Mouse (Mus musculus) forebrain, embryonic 11.5 days (tissue): ENCODE measurements around the gene Spem1. TPM values are rescaled to one million over a fixed set of nuclear protein-coding genes. Genes with fewer than 3 reads are reported as not detected.

ENCODE experiments used
- ATAC-seq: fragments of 200-750 bp; cut with Nextera tagmentation; replicated peaks from 2 replicates; pipeline ENCODE4 v1.8.0; 2017; ENCODE audit warnings: moderate TSS enrichment; ENCODE audit not compliant: low FRiP score
- DNase-seq: peaks from one replicate; pipeline ENCODE4 v3.0.0-alpha.2; 2017; ENCODE audit warnings: low spot score
- H3K27ac ChIP-seq: fragments of 300-500 bp; sonication (generic); 2 replicates; pipeline ENCODE4 v1.5.1; 2014; ENCODE audit warnings: low read depth, low read length
- H3K27me3 ChIP-seq: fragments of 300-500 bp; sonication (generic); 2 replicates; pipeline ENCODE4 v1.6.1; 2014; ENCODE audit warnings: mild to moderate bottlenecking, low read length, mixed read lengths; ENCODE audit not compliant: control insufficient read depth, insufficient read depth
- H3K36me3 ChIP-seq: fragments of 300-500 bp; sonication (generic); 2 replicates; pipeline ENCODE4 v1.6.1; 2014; ENCODE audit warnings: mild to moderate bottlenecking, low read length, moderate library complexity, mixed read lengths; ENCODE audit not compliant: control insufficient read depth, insufficient read depth
- H3K4me1 ChIP-seq: fragments of 300-500 bp; sonication (generic); replicated peaks from 2 replicates; pipeline ENCODE4 v1.6.1; 2014; ENCODE audit warnings: low read length, mixed read lengths; ENCODE audit not compliant: control insufficient read depth, insufficient read depth
- H3K4me2 ChIP-seq: fragments of 300-500 bp; sonication (generic); 2 replicates; pipeline ENCODE4 v1.6.1; 2014; ENCODE audit warnings: low read depth, mild to moderate bottlenecking, low read length, moderate library complexity, mixed read lengths; ENCODE audit not compliant: severe bottlenecking
- H3K4me3 ChIP-seq: fragments of 300-500 bp; sonication (generic); 2 replicates; pipeline ENCODE4 v1.5.1; 2014; ENCODE audit warnings: low read depth, low read length
- H3K9ac ChIP-seq: fragments of 300-500 bp; sonication (generic); 2 replicates; pipeline ENCODE4 v1.6.1; 2014; ENCODE audit warnings: low read length
- H3K9me3 ChIP-seq: fragments of 300-500 bp; sonication (generic); 2 replicates; pipeline ENCODE4 v1.6.1; 2016; ENCODE audit warnings: low read length, mixed read lengths; ENCODE audit not compliant: control insufficient read depth
- WGBS: fragments of 180-500 bp; shearing (Covaris S2); extraction: QIAGEN DNeasy Blood & Tissue Kit; methylation state at CpG from one replicate; pipeline ENCODE4 v1.1.7; 2014; 5-methylcytosine and 5-hydroxymethylcytosine counted together
- polyA plus RNA-seq: library from polyadenylated mRNA; unstranded; fragments of >200 nt; fragmentation: Nextera tagmentation; extraction: Ambion mirVana; gene quantifications from 2 replicates; pipeline ENCODE4 v1.2.1, GENCODE M21; 2014

Spem1 gene
- polyA plus RNA-seq, 1 experiment from 2014 or later: not detected

DNA sequence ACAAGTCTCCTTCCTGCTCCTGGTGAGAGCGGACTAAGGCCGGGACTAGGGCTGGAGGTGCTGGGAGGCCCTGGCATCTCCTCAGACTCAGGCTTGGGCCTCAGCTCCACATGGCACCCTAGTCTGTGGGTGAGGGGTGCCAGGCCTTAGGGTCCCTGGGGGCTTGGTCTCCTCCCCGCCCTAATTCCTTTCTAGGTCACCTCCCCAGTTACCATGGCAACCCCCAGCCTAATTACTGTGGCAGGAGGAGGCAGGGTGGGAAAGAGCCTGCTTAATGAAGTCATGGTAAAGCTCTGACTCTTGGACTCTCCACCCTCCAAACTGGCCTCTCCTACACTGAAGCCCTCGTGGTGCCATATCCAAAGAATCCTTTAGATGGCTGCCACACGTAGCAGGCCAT is 6.9 kb upstream of the Spem1 start:
- H3K9me3 ChIP-seq: no peaks in the 10 kb centered on the region
- peaks cover 15% of the 10 kb centered on the region for H3K36me3 ChIP-seq
- WGBS: 69% methylated on average over 5 of the region's 5 CpGs
- no peak overlapping the region for H3K27ac ChIP-seq
- no peak overlapping the region for H3K4me3 ChIP-seq
- no peaks in the 10 kb centered on the region; the same call in 1 of the 2 replicates for H3K27me3 ChIP-seq
- no peak overlapping the region for H3K4me2 ChIP-seq
- no peak for DNase-seq
- H3K9ac ChIP-seq: no peak overlapping the region
- ATAC-seq: no peak
- H3K4me1 ChIP-seq: peaks cover 7% of the 10 kb centered on the region; the same call in 1 of the 2 replicates

GRCm38 (mm10) chr11:69823456-69823855 is 1.5 kb upstream of the Spem1 start:
- H3K4me2 ChIP-seq: no peak overlapping the region
- no peak for ATAC-seq
- no peak for DNase-seq
- no peaks in the 10 kb centered on the region for H3K4me1 ChIP-seq
- H3K27ac ChIP-seq: no peak overlapping the region
- H3K9me3 ChIP-seq: no peaks in the 10 kb centered on the region
- no peak overlapping the region for H3K4me3 ChIP-seq
- H3K27me3 ChIP-seq: no peaks in the 10 kb centered on the region
- peaks cover 15% of the 10 kb centered on the region for H3K36me3 ChIP-seq
- WGBS: 78% methylated on average over 2 of the region's 2 CpGs
- H3K9ac ChIP-seq: no peak overlapping the region

DNA sequence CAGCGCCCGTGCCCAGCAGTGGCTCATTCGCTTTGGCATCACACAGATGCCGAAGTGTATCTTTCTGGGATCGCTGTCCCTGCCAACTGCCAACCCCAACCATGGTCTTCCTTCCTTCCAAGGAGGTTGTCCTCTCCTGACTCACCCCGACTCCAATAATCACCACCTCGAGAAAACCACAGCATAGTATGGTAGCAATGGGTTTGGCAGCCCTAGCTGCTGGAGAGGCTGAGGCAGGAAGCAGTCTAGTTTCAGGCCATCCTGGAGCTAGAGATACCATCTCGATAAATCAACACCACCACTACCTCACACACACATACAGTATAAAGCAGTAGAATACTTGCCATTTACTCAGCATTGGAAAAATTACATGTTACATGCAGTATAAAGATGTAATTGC is 3.1 kb downstream of the Spem1 start:
- ATAC-seq: no peak
- no peak for DNase-seq
- 92% methylated on average over 8 of the region's 8 CpGs for WGBS

GRCm38 (mm10) chr11:69818365-69818764 is 3.6 kb downstream of the Spem1 start, which contains the start of gene Spem2:
Spem2 (minus strand) TSS chr11:69818465.
- Histone ChIP-seq H3K36me3 (no peaks in the 10 kb centered on the region; the same call in 1 of the 2 replicates), H3K9me3 (0 out of 2 replicates have a peak, but pooled peaks cover 2% of the 10 kb centered on the region), H3K27ac (no peak within 1 kb of the TSS), H3K4me3 (no peak within 1 kb of the TSS), H3K9ac (no peak within 1 kb of the TSS), H3K27me3 (no peaks in the 10 kb centered on the region), H3K4me1 (no peaks in the 10 kb centered on the region), H3K4me2 (no peak within 1 kb of the TSS)
- DNase-seq (no peak), ATAC-seq (no peak)
- WGBS: 83% methylated on average over 2 of the region's 2 CpGs

More for the DNA sequence above, 3.1 kb downstream of the Spem1 start:
- Histone ChIP-seq H3K4me2 (no peak overlapping the region), H3K9ac (no peak overlapping the region), H3K27ac (no peak overlapping the region), H3K4me1 (no peaks in the 10 kb centered on the region), H3K4me3 (no peak overlapping the region), H3K36me3 (no peaks in the 10 kb centered on the region; the same call in 1 of the 2 replicates), H3K9me3 (0 out of 2 replicates have a peak, but pooled peaks cover 2% of the 10 kb centered on the region), H3K27me3 (no peaks in the 10 kb centered on the region)

DNA sequence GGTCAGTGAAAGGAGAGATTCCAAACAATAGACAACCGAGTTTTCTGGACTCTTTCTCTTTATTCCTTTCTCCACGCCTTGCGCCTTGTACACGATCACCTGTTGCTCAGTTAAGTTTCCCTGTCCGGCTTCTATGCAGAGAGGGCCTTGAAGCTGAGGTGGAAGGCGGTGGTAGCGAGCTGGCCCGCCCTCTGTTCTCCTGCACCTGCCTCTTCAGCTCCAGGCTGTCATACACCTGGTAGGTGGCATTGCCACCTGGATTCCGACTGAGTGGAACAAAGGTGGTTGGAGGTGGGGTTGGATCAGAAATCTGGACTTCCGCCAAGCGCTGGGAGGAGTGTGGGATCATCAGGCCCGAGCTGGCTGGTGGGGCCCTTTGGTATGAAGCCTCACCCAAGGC is 5.5 kb downstream of the Spem1 start:
- Histone ChIP-seq H3K27ac (no peak overlapping the region), H3K4me1 (no peaks in the 10 kb centered on the region), H3K27me3 (no peaks in the 10 kb centered on the region), H3K4me2 (no peak overlapping the region), H3K9me3 (0 out of 2 replicates have a peak, but pooled peaks cover 2% of the 10 kb centered on the region), H3K36me3 (no peaks in the 10 kb centered on the region; the same call in 1 of the 2 replicates), H3K9ac (no peak overlapping the region), H3K4me3 (no peak overlapping the region)
- DNase-seq: no peak
- ATAC-seq: no peak
- 93% methylated on average over 12 of the region's 12 CpGs for WGBS

- H3K9me3 ChIP-seq: 0 out of 2 replicates have a peak, but pooled peaks cover 2% of the 10 kb centered on the region
- WGBS: 70% methylated on average over 10 of the region's 10 CpGs
- H3K36me3 ChIP-seq: no peaks in the 10 kb centered on the region; the same call in 1 of the 2 replicates
- H3K27me3 ChIP-seq: no peaks in the 10 kb centered on the region
- no peak within 1 kb of the TSS for H3K9ac ChIP-seq
- H3K4me3 ChIP-seq: no peak within 1 kb of the TSS
- H3K4me1 ChIP-seq: no peaks in the 10 kb centered on the region
- ATAC-seq (no peak), DNase-seq (no peak)
- H3K27ac ChIP-seq: no peak within 1 kb of the TSS
- no peak within 1 kb of the TSS for H3K4me2 ChIP-seq
Measured at GRCm38 (mm10) chr11:69815155-69815554, 6.8 kb downstream of the Spem1 start, which contains the start of gene Gm39566. Gm39566 (minus strand) TSS chr11:69815298.

GRCm38 (mm10) chr11:69810280-69810679 is 11.7 kb downstream of the Spem1 start:
- Histone ChIP-seq H3K36me3 (no peaks in the 10 kb centered on the region), H3K4me2 (no peak overlapping the region), H3K9ac (no peak overlapping the region), H3K4me1 (no peaks in the 10 kb centered on the region), H3K27ac (no peak overlapping the region), H3K27me3 (peaks cover 8% of the 10 kb centered on the region), H3K9me3 (no peaks in the 10 kb centered on the region; the same call in 1 of the 2 replicates), H3K4me3 (no peak overlapping the region)
- ATAC-seq (no peak), DNase-seq (no peak)

- no peak overlapping the region for H3K9ac ChIP-seq
- ATAC-seq: no peak
- WGBS: 86% methylated on average over 2 of the region's 2 CpGs
- H3K4me3 ChIP-seq: no peak overlapping the region
- H3K9me3 ChIP-seq: no peaks in the 10 kb centered on the region; the same call in 1 of the 2 replicates
- no peaks in the 10 kb centered on the region for H3K36me3 ChIP-seq
- DNase-seq: no peak
- H3K4me2 ChIP-seq: no peak overlapping the region
- peaks cover 30% of the 10 kb centered on the region for H3K27me3 ChIP-seq
- H3K27ac ChIP-seq: no peak overlapping the region
- peaks cover 22% of the 10 kb centered on the region for H3K4me1 ChIP-seq
Measured at GRCm38 (mm10) chr11:69807641-69808040, 14.3 kb downstream of the Spem1 start.

DNA sequence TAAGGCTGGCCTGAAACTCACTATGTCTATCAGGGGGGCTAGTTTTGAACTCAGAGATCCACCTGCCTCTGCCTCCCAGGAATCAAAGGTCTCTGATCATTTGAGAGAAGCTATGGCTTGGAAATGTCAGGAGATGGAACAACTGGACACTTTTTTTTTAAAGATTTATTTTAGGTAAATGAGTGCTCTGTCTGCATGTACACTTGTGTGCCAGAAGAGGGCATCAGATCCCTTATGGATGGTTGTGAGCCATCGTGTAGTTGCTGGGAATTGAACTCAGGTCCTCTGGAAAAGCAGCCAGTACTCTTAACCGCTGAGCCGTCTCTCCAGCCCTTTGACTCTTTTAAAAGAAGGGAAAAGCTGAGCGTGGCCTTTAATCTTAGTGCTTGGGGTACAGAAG is 15.6 kb downstream of the Spem1 start:
- H3K27me3 ChIP-seq: peaks cover 42% of the 10 kb centered on the region
- H3K9ac ChIP-seq: no peak overlapping the region
- ATAC-seq (no peak), DNase-seq (no peak)
- H3K4me3 ChIP-seq: no peak overlapping the region
- H3K27ac ChIP-seq: no peak overlapping the region
- peaks cover 29% of the 10 kb centered on the region for H3K4me1 ChIP-seq
- 86% methylated on average over 4 of the region's 4 CpGs for WGBS
- H3K9me3 ChIP-seq: no peaks in the 10 kb centered on the region; the same call in 1 of the 2 replicates
- H3K36me3 ChIP-seq: no peaks in the 10 kb centered on the region
- H3K4me2 ChIP-seq: no peak overlapping the region
